Mouse (Mus musculus): ENCODE measurements around the gene Gm44503.
A peak's percentile ranks its signal among the peaks of the same experiment; 100 is the strongest.

GRCm38 (mm10) chr9:72985250-72986220, 26.9 kb downstream of the Gm44503 start, which contains the start of the genes Ccpg1os and Ccpg1:
- TF ChIP-seq CTCF (IDR thresholded peaks at IDR 0.05; ENCODE audit: low read depth): peak; percentile 40
- no peak for TF ChIP-seq EP300 (optimal IDR thresholded peaks at IDR 0.05)
